Mouse (Mus musculus) embryonic fibroblast, embryonic 13.5 days (primary cell): Measurements from ENCODE around the gene Tnfrsf9. TPM values are rescaled to one million over a fixed set of nuclear protein-coding genes. Genes with fewer than 3 reads are reported as not detected.

Experiments
- H3K27ac ChIP-seq: 2 replicates; pipeline ENCODE4 v1.5.1; 2012; ENCODE audit warnings: low read length, control low read depth, inconsistent platforms; ENCODE audit not compliant: insufficient read depth
- H3K4me1 ChIP-seq: 2 replicates; pipeline ENCODE4 v1.6.1; 2011; ENCODE audit warnings: low read length; ENCODE audit not compliant: control insufficient read depth, insufficient read depth
- H3K4me3 ChIP-seq: 2 replicates; pipeline ENCODE4 v1.5.1; 2011; ENCODE audit warnings: mild to moderate bottlenecking, control low read depth, low read length; ENCODE audit not compliant: insufficient read depth
- CTCF ChIP-seq: IDR thresholded peaks from 2 replicates; pipeline ENCODE4 v1.5.1; 2011; ENCODE audit warnings: mild to moderate bottlenecking, control low read depth, low read length, moderate library complexity, borderline replicate concordance; ENCODE audit not compliant: insufficient read depth
- POLR2A ChIP-seq: IDR thresholded peaks from 2 replicates; pipeline ENCODE4 v1.6.1; 2011; ENCODE audit warnings: low read depth, mild to moderate bottlenecking, control low read depth, low read length, moderate library complexity
- polyA plus RNA-seq: library from polyadenylated mRNA; stranded (reverse); fragments of >200 nt; gene quantifications from 2 replicates; pipeline ENCODE4 v1.2.4, GENCODE M21; 2011; ENCODE audit warnings: low read depth; ENCODE audit not compliant: missing spikeins, insufficient read length

The Tnfrsf9 gene
- 0.33 and 0.58 TPM in 2 replicates for polyA plus RNA-seq

GRCm38 (mm10) chr4:150914290-150914733 is at the start of gene Tnfrsf9, which contains the start of gene Park7:
TSS of gene Tnfrsf9 (plus strand) at chr4:150914562.
TSS of gene Park7 (minus strand) at chr4:150914437.
- peak within 1 kb of the TSS; percentile 56 for H3K27ac ChIP-seq
- H3K4me3 ChIP-seq = peak within 1 kb of the TSS; percentile 78
- TF ChIP-seq CTCF (peak; percentile 54; the same call in 1 of the 2 replicates), POLR2A (peak; percentile 93)
- peaks cover 7% of the 10 kb centered on the region for H3K4me1 ChIP-seq

DNA sequence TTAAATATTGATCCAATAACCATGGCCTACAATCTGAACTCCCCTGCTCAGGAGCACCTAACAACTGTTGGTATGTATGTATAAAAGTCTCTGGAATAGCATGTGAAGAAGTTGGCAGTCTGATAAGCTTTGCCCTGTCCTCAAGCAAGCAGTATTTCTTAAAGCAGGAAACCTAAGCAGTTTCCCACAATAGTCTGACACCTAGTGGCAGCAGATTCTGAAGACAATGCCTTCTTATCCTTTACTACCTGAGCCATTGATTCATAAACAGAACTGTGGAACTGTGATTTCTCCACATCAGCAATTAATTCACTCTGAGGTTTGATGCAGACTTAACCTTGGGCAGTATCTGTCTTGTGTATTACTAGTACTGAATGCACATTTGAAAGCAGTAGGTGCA is 49.0 kb upstream of the Tnfrsf9 start:
- Histone ChIP-seq H3K4me3 (no peak overlapping the region), H3K27ac (no peak overlapping the region)

GRCm38 (mm10) chr4:150866069-150866468 is 48.3 kb upstream of the Tnfrsf9 start:
- peaks cover 18% of the 10 kb centered on the region for H3K4me1 ChIP-seq
- no peak overlapping the region for H3K27ac ChIP-seq
- TF ChIP-seq CTCF (no peak), POLR2A (no peak)
- H3K4me3 ChIP-seq = no peak overlapping the region

More for the DNA sequence above, 49.0 kb upstream of the Tnfrsf9 start:
- TF ChIP-seq CTCF = no peak
- TF ChIP-seq POLR2A = no peak
- H3K4me1 ChIP-seq = peaks cover 13% of the 10 kb centered on the region

DNA sequence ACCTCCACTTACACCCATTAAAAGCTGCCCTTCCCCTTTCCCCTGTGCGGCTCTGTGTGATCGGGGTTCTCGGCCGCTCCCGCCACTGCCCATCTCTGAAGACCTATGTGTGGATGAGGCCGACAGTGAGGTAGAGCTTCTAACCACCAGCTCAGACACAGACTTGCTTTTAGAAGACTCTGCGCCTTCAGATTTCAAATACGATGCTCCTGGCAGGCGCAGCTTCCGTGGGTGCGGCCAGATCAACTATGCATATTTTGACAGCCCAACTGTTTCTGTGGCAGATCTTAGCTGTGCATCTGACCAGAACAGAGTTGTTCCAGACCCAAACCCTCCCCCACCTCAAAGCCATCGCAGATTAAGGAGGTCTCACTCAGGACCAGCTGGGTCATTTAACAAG is 47.9 kb upstream of the Tnfrsf9 start:
- TF ChIP-seq CTCF (no peak), POLR2A (no peak)
- Histone ChIP-seq H3K4me1 (peaks cover 17% of the 10 kb centered on the region), H3K4me3 (no peak overlapping the region)

DNA sequence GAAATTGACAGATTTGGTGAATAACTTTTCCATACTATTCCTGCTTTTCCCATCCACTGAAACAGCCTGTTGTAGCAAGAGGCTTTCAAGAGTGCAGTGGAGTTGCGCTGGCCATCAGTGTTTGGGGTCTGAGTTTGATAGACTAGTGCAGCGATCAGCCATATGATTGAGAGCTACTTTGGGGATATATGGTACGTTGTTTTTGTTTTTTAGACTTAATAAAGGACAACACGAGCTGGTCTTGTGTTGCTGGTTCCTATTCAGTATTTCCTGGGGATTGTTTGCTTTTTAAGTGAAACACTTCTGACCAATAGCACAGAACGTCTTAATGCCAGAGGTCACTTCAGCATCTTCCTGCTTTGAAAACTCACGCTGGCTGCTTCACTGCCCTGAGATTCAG is 46.2 kb upstream of the Tnfrsf9 start:
- H3K4me3 ChIP-seq = no peak overlapping the region
- TF ChIP-seq POLR2A (no peak), CTCF (no peak)
- H3K4me1 ChIP-seq = peaks cover 19% of the 10 kb centered on the region
- H3K27ac ChIP-seq = no peak overlapping the region

More for the DNA sequence above, 47.9 kb upstream of the Tnfrsf9 start:
- no peak overlapping the region for H3K27ac ChIP-seq

- peaks cover 19% of the 10 kb centered on the region for H3K4me1 ChIP-seq
- no peak overlapping the region for H3K27ac ChIP-seq
- no peak overlapping the region for H3K4me3 ChIP-seq
- no peak for TF ChIP-seq CTCF
Measured at GRCm38 (mm10) chr4:150868859-150869258, 45.5 kb upstream of the Tnfrsf9 start.

DNA sequence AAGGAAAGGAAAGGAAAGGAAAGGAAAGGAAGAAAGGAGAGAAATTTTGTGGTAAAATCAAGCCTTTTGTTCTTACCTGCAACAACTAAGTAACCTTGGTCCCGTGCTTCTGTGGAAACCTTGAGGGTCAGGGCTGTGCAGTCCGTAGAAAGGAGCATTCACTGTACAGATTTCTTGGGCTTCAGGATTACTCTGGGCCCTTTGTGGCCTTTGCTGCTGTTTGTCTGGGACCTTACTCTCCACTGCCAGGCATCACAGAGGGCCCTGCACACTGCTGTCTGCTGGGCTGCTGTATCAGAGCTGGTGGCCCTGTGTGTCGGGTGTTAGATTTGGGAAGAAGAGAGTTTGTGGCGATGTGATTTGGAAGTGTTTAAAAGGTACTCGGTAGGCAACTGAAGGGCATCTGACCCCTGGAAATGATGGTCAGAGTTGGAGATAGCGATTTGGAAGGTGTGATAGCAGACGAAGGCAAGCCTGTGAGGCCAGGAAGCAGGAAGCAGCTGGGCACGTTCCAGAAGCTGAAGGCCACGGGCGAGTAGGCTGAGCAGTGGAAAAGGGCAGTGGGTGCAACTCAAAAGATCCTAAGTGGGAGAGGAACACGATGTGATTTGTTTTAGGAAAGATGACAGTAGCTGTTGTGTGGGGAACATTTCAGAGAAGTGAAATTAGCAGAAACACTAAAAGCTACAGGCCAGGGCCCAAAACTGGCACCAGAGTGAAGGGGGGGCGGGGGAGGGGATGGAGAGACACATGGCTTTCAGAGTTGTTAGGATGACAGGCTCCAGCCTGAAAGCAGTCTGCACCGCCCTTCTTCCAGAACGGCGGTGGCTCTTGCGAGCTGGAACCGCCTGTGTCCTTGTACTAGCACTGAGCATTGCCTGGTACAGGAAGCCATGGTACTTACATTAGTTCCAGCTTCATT is 44.8 kb upstream of the Tnfrsf9 start:
- Histone ChIP-seq H3K27ac (no peak overlapping the region), H3K4me1 (peaks cover 19% of the 10 kb centered on the region), H3K4me3 (no peak overlapping the region)
- TF ChIP-seq CTCF (no peak), POLR2A (no peak)

GRCm38 (mm10) chr4:150870963-150871391 is 43.4 kb upstream of the Tnfrsf9 start:
- no peak for TF ChIP-seq POLR2A
- no peak for TF ChIP-seq CTCF
- H3K4me3 ChIP-seq = no peak overlapping the region
- H3K4me1 ChIP-seq = peaks cover 19% of the 10 kb centered on the region
- 0 out of 2 replicates have a peak overlapping the region, but pooled peaks have one; percentile 29 for H3K27ac ChIP-seq

GRCm38 (mm10) chr4:150871392-150872138 is 42.8 kb upstream of the Tnfrsf9 start:
- Histone ChIP-seq H3K27ac (peak overlapping the region; percentile 29), H3K4me3 (no peak overlapping the region), H3K4me1 (peaks cover 19% of the 10 kb centered on the region)
- no peak for TF ChIP-seq POLR2A
- no peak for TF ChIP-seq CTCF
